Mouse (Mus musculus) cerebellum, adult 18-20 months (tissue): ENCODE data around the gene Cul9.

ENCODE experiments used
- DNase-seq, 2 experiments: peaks; one replicate each; pipeline ENCODE4 v3.0.0; 2021

Gene Cul9

GRCm38 (mm10) chr17:46552841-46553423 lies 6.7 kb upstream of the Cul9 start:
- peak; percentile 86 to 92 for DNase-seq

- no peak for DNase-seq
Measured at GRCm38 (mm10) chr17:46552151-46552550, 6.0 kb upstream of the Cul9 start.

- no peak for DNase-seq
Measured at GRCm38 (mm10) chr17:46551369-46551768, 5.2 kb upstream of the Cul9 start.

GRCm38 (mm10) chr17:46550904-46551303 lies 4.7 kb upstream of the Cul9 start:
- DNase-seq = no peak

- DNase-seq = no peak
Measured at GRCm38 (mm10) chr17:46549642-46550041, 3.5 kb upstream of the Cul9 start.

GRCm38 (mm10) chr17:46549193-46549592 lies 3.0 kb upstream of the Cul9 start:
- peak; percentile 56 to 62 for DNase-seq

GRCm38 (mm10) chr17:46548741-46549140 lies 2.6 kb upstream of the Cul9 start:
- DNase-seq = no peak

GRCm38 (mm10) chr17:46547923-46548322 lies 1.7 kb upstream of the Cul9 start:
- DNase-seq = no peak

GRCm38 (mm10) chr17:46546995-46547394 lies 807 bp upstream of the Cul9 start:
- no peak for DNase-seq

- no peak for DNase-seq
Measured at GRCm38 (mm10) chr17:46546591-46546990, 403 bp upstream of the Cul9 start.

GRCm38 (mm10) chr17:46543661-46544060 lies 2.5 kb downstream of the Cul9 start:
- DNase-seq = no peak

GRCm38 (mm10) chr17:46525579-46526307 lies 20.4 kb downstream of the Cul9 start:
- DNase-seq = peak; percentile 72 to 81

GRCm38 (mm10) chr17:46525065-46525464 lies 21.1 kb downstream of the Cul9 start:
- no peak for DNase-seq

GRCm38 (mm10) chr17:46521963-46522668 lies 24.1 kb downstream of the Cul9 start:
- no peak for DNase-seq

- DNase-seq = no peak
Measured at GRCm38 (mm10) chr17:46521174-46521573, 25.0 kb downstream of the Cul9 start.

- no peak for DNase-seq
Measured at GRCm38 (mm10) chr17:46520385-46520979, 25.7 kb downstream of the Cul9 start.

GRCm38 (mm10) chr17:46519971-46520370 lies 26.2 kb downstream of the Cul9 start:
- no peak for DNase-seq

GRCm38 (mm10) chr17:46513329-46513728 lies 32.9 kb downstream of the Cul9 start:
- no peak for DNase-seq

- no peak for DNase-seq
Measured at GRCm38 (mm10) chr17:46511059-46511710, 35.0 kb downstream of the Cul9 start.

GRCm38 (mm10) chr17:46505617-46506016 lies 40.6 kb downstream of the Cul9 start:
- DNase-seq = no peak

GRCm38 (mm10) chr17:46503847-46504638 lies 42.1 kb downstream of the Cul9 start:
- DNase-seq = no peak

GRCm38 (mm10) chr17:46502775-46503174 lies 43.4 kb downstream of the Cul9 start:
- no peak for DNase-seq
